Mouse (Mus musculus): ENCODE data around the gene Olfr332. TPM values are rescaled to one million over a fixed set of nuclear protein-coding genes. Genes with fewer than 3 reads are reported as not detected.
"Not testable (repeated sequence)": the region's sequence is repeated elsewhere in the genome, so short reads cannot be mapped to it uniquely, and the experiment has no call there.

The Olfr332 gene
- not detected in 2 replicates for polyA plus RNA-seq (2016; fragmentation: Nextera tagmentation; extraction: Ambion mirVana)

DNA sequence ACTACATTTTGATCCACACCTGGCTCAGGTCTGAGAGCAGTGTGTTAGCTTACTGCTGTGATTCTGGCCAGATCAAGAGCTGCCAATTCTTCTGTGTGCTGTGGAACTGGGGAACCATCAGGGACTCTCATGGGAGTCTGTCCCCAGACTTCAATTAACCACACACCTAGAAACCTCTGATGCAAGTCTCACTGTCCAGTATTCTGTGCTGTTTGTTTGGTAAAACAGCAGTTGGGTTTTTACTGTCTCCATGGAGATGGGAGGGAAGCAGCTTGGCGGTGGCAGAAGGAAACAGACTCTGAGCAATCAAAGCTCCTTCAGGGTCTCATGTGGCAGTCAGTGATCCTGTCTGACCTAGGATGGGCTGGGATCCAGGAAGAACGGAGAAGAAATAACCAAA is at the start of gene Olfr332:
TSS of gene Olfr332 (minus strand) at position 101 of the 400 bp plus-strand sequence.
- no peak for ATAC-seq
- Histone ChIP-seq H3K4me1 (no peaks in the 10 kb centered on the region), H3K27me3 (replicated peaks) (no peaks in the 10 kb centered on the region), H3K4me2 (no peak within 1 kb of the TSS), H3K4me3 (no peak within 1 kb of the TSS), H3K36me3 (no peaks in the 10 kb centered on the region), H3K9ac (no peak within 1 kb of the TSS), H3K9me3 (replicated peaks) (no peaks in the 10 kb centered on the region), H3K27ac (no peak within 1 kb of the TSS)
- 64% methylated on average over 2 of the region's 2 CpGs for WGBS (ENCODE audit: insufficient replicate concordance)

DNA sequence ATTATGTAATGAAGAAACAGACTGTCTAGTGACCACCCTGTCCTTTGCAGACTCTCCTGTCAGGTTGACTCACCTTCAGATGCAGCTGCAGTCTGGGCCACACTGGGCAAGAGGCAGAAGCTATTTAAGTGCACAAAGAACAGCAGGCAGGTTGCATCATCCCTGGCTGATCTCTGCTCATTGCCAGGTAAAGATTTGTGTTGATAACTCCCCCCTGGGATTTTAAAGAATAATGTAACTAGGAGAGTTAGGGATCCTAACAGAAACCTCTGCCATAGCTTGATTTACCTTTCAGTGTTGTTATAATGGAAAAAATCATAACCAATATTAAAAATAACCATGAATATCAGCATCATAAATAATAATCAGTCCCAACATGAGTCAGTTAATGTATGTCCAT is 42.4 kb upstream of the Olfr332 start, which contains the start of gene Olfr330:
TSS of gene Olfr330 (minus strand) at position 101 of the 400 bp plus-strand sequence.
- H3K27me3 ChIP-seq (replicated peaks); H3K4me2 ChIP-seq; ATAC-seq; H3K4me1 ChIP-seq; H3K4me3 ChIP-seq; H3K27ac ChIP-seq; H3K9ac ChIP-seq; H3K36me3 ChIP-seq; H3K9me3 ChIP-seq (replicated peaks): not testable (repeated sequence)

DNA sequence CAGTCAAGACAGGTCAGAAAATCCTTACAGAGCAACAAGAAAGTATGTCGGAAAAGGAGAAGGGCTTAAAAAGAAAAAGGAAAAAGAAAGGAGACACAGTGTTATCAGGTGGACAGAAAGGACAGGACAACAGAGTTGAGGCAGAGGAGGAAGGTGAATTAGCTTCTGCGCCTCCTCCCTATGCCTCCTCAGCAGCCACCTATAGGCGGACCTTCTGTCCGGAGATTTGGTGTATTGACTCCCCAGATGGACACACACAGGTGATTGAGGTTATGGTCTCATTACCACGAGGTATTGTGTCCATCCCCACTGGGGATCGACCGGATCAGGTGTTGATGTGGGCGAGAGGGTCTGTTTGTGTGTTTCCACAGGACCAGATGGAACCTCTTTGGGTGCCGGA is 27.4 kb upstream of the Olfr332 start:
- ATAC-seq; H3K4me2 ChIP-seq; H3K27me3 ChIP-seq (replicated peaks); H3K36me3 ChIP-seq; H3K27ac ChIP-seq; H3K9me3 ChIP-seq (replicated peaks); H3K4me3 ChIP-seq; H3K9ac ChIP-seq; H3K4me1 ChIP-seq: not testable (repeated sequence)
- WGBS (ENCODE audit: insufficient replicate concordance), result 73% methylated on average over 8 of the region's 9 CpGs

GRCm38 (mm10) chr11:58518916-58519315 is 26.6 kb upstream of the Olfr332 start:
- not testable (repeated sequence) for H3K9me3 ChIP-seq (replicated peaks); H3K4me2 ChIP-seq; H3K27ac ChIP-seq; H3K36me3 ChIP-seq; H3K9ac ChIP-seq; ATAC-seq; H3K4me1 ChIP-seq; H3K4me3 ChIP-seq; H3K27me3 ChIP-seq (replicated peaks)
- WGBS (ENCODE audit: insufficient replicate concordance), result 84% methylated on average over 18 of the region's 18 CpGs

DNA sequence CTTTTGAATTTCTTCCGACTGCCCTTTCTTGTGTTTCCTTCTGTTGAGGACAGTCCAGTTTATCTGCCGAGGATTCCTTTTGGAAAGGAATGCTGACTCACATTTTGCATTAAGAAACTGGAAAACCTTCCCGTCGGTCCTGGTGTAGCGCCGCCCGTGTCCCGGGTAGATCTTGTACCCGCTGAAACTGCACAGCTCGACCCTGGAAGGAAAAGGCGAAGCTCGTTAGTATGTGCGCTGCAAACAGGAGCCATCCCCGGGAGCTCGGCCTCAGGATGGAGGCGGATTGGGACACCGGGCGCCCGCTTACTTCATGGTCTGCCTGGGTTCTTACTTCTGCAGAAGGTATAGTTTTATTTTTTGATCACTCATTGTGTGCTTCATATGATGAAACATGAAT is 16.7 kb upstream of the Olfr332 start:
- H3K36me3 ChIP-seq; H3K4me2 ChIP-seq; H3K9ac ChIP-seq; H3K9me3 ChIP-seq (replicated peaks); H3K27ac ChIP-seq; H3K4me1 ChIP-seq; H3K4me3 ChIP-seq; ATAC-seq; H3K27me3 ChIP-seq (replicated peaks): not testable (repeated sequence)
- WGBS (ENCODE audit: insufficient replicate concordance), result 71% methylated on average over 19 of the region's 19 CpGs

GRCm38 (mm10) chr11:58502472-58502871 is 10.1 kb upstream of the Olfr332 start, which contains the start of gene Olfr331:
Gene Olfr331, minus strand, starts transcription at chr11:58502572.
- not testable (repeated sequence) for H3K4me3 ChIP-seq; H3K27me3 ChIP-seq (replicated peaks); ATAC-seq; H3K27ac ChIP-seq; H3K9ac ChIP-seq; H3K9me3 ChIP-seq (replicated peaks); H3K4me2 ChIP-seq; H3K4me1 ChIP-seq; H3K36me3 ChIP-seq

DNA sequence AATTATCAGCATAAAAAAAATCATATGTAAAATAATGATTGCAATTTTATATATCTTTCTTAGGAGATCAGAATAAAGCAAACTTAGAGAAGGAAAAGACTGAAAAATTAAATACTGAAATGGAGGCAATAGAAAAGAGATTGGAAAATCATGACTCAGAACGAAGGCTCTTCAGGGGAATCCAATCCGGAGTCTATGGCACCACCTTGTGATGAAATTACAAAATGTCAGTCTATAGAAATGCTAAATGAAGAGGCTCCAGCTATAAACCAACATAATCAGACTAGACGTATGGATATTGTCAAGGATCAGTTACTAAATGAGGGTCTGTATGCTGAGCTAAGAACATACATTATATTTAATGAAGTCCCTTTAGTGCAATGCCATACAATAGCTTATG is 6.9 kb upstream of the Olfr332 start:
- no peak overlapping the region for H3K9ac ChIP-seq
- 58% methylated on average over 3 of the region's 3 CpGs for WGBS (ENCODE audit: insufficient replicate concordance)
- H3K4me1 ChIP-seq, result no peaks in the 10 kb centered on the region
- no peak overlapping the region for H3K27ac ChIP-seq
- no peaks in the 10 kb centered on the region for H3K9me3 ChIP-seq (replicated peaks)
- H3K36me3 ChIP-seq, result no peaks in the 10 kb centered on the region
- H3K4me3 ChIP-seq, result no peak overlapping the region
- H3K4me2 ChIP-seq, result no peak overlapping the region
- ATAC-seq, result no peak
- H3K27me3 ChIP-seq (replicated peaks), result no peaks in the 10 kb centered on the region

DNA sequence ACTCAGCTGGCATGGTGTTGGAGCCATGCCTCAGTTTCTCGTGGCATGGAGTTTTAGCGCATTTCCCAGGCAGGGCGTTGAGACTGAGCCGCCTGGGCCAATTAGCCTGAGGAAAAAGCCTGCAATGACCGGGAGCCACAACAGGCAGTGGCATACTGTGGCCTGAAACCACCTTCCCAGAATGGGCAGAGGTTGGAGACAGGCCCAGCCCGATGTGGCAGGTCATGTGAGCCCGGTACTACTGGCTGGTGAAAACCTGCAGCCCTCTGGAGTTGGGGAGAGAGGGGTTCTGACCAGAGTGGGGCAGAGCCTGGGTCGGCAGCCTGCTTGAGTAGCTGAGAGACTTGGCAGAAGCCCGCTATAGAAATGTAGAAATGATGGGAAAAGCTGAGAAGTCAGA is 6.4 kb upstream of the Olfr332 start:
- Histone ChIP-seq H3K4me2 (no peak overlapping the region), H3K9me3 (replicated peaks) (no peaks in the 10 kb centered on the region), H3K36me3 (no peaks in the 10 kb centered on the region), H3K9ac (no peak overlapping the region), H3K4me3 (no peak overlapping the region), H3K4me1 (no peaks in the 10 kb centered on the region), H3K27me3 (replicated peaks) (no peaks in the 10 kb centered on the region), H3K27ac (no peak overlapping the region)
- no peak for ATAC-seq
- 65% methylated on average over 9 of the region's 9 CpGs for WGBS (ENCODE audit: insufficient replicate concordance)

DNA sequence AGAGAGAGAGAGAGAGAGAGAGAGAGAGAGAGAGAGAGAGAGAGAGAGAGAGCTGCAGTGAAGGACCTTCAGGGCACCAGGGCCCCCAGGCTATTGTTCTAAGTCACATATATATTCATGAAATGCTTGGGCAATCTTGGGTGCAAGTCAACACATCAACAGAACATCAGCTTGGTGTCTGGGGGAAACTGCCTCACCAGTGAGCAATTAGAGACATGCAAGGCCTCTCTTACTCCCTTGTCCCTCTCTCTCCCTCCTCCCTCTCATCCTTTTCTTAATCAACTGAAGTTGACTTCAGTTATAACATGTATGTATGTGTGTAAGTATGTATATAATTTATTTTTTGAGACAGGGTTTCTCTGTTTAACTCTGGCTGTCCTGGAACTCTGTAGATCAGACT is 30.2 kb downstream of the Olfr332 start, which contains the start of gene Olfr30:
TSS of gene Olfr30 (minus strand) at position 101 of the 400 bp plus-strand sequence.
- Histone ChIP-seq H3K4me1 (no peaks in the 10 kb centered on the region), H3K4me2 (no peak within 1 kb of the TSS), H3K9ac (no peak within 1 kb of the TSS), H3K36me3 (no peaks in the 10 kb centered on the region), H3K27me3 (replicated peaks) (no peaks in the 10 kb centered on the region), H3K27ac (no peak within 1 kb of the TSS), H3K9me3 (replicated peaks) (no peaks in the 10 kb centered on the region), H3K4me3 (no peak within 1 kb of the TSS)
- no peak for ATAC-seq

GRCm38 (mm10) chr11:58453592-58453991 is 38.8 kb downstream of the Olfr332 start:
- Histone ChIP-seq H3K27me3 (replicated peaks) (no peaks in the 10 kb centered on the region), H3K4me3 (no peak overlapping the region), H3K36me3 (no peaks in the 10 kb centered on the region), H3K9me3 (replicated peaks) (no peaks in the 10 kb centered on the region), H3K27ac (no peak overlapping the region), H3K9ac (no peak overlapping the region), H3K4me2 (no peak overlapping the region), H3K4me1 (no peaks in the 10 kb centered on the region)
- WGBS (ENCODE audit: insufficient replicate concordance), result 51% methylated on average over 4 of the region's 4 CpGs
- no peak for ATAC-seq

GRCm38 (mm10) chr11:58452759-58453158 is 39.6 kb downstream of the Olfr332 start, which contains the start of gene Lypd9:
Gene Lypd9, minus strand, starts transcription at chr11:58452923.
- ATAC-seq, result no peak
- no peak within 1 kb of the TSS for H3K9ac ChIP-seq
- H3K4me2 ChIP-seq, result no peak within 1 kb of the TSS
- H3K27ac ChIP-seq, result no peak within 1 kb of the TSS
- no peaks in the 10 kb centered on the region for H3K27me3 ChIP-seq (replicated peaks)
- no peak within 1 kb of the TSS for H3K4me3 ChIP-seq
- H3K9me3 ChIP-seq (replicated peaks), result no peaks in the 10 kb centered on the region
- WGBS (ENCODE audit: insufficient replicate concordance), result 82% methylated on average over 9 of the region's 9 CpGs
- no peaks in the 10 kb centered on the region for H3K4me1 ChIP-seq
- H3K36me3 ChIP-seq, result no peaks in the 10 kb centered on the region

Measured in liver, embryonic 12.5 days (tissue).